Mouse (Mus musculus): ENCODE results near the gene Kyat1. TPM values are rescaled to one million over a fixed set of nuclear protein-coding genes. Genes with fewer than 3 reads are reported as not detected.
"Not testable (repeated sequence)": the region's sequence is repeated elsewhere in the genome, so short reads cannot be mapped to it uniquely, and the experiment has no call there.

The Kyat1 gene
- polyA plus RNA-seq, 1 experiment, result 35.3 TPM

DNA sequence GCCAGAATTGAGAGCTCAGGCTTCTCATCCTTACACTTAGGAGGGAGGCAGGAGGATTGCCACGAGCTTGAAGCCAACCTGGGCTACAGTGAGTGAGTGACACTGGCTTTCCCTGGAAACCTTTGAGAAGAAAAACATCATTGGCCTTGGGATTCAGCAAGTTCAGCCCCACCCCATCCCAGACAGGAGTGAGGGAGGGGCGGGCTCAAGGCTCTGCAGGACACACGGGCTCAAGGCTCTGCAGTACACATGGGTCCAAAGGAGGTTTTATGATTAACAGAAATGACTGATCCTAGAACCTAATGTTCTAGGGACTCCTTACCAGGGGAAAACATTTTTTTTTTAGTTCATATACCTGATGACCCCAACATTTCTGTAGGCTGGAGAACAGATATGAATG, 21.9 kb downstream of the Kyat1 start:
- no peaks in the 10 kb centered on the region for H3K27me3 ChIP-seq (ENCODE audit: control insufficient read depth, insufficient read depth, low read length)
- 89% methylated on average over 3 of the region's 3 CpGs for WGBS
- no peak for TF ChIP-seq CTCF (IDR thresholded peaks at IDR 0.05; ENCODE audit: borderline replicate concordance, control insufficient read depth, extremely low read depth, insufficient read depth, low read length, poor library complexity)
- no peak for TF ChIP-seq POLR2A (IDR thresholded peaks at IDR 0.05; ENCODE audit: control insufficient read depth, extremely low read depth, insufficient read depth, low read length, poor library complexity)
- DNase-seq, result no peak
- H3K4me3 ChIP-seq (ENCODE audit: control insufficient read depth, insufficient read depth, low read length), result no peak overlapping the region
- no peaks in the 10 kb centered on the region for H3K4me1 ChIP-seq (replicated peaks; ENCODE audit: control insufficient read depth, insufficient read depth, low read length)
- H3K27ac ChIP-seq (ENCODE audit: control insufficient read depth, insufficient read depth, low read length), result no peak overlapping the region
- no peaks in the 10 kb centered on the region for H3K36me3 ChIP-seq (ENCODE audit: control insufficient read depth, insufficient read depth, low read length)

DNA sequence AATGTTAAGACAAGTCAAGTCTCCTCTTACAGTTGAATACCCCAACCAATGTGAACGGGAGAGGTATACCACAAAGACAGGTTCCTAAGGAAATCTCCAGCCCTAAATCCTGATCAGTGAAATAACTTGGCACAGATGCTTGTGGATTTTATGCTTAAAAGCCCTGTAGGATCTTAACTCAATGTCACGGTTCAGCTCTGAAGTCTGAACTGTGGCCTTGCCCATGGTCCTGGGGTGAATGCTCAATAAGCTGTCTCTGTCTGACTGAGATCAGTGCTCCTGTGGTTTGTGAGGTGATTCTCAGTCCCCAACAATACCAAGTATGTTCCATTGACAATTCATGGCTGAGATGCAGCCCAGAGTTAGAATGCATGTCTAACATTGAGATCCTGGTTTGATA, 23.2 kb downstream of the Kyat1 start:
- H3K4me1 ChIP-seq (replicated peaks; ENCODE audit: control insufficient read depth, insufficient read depth, low read length), result peaks cover 6% of the 10 kb centered on the region
- no peak overlapping the region for H3K4me3 ChIP-seq (ENCODE audit: control insufficient read depth, insufficient read depth, low read length)
- no peak for DNase-seq
- TF ChIP-seq POLR2A (IDR thresholded peaks at IDR 0.05; ENCODE audit: control insufficient read depth, extremely low read depth, insufficient read depth, low read length, poor library complexity) (no peak), CTCF (IDR thresholded peaks at IDR 0.05; ENCODE audit: borderline replicate concordance, control insufficient read depth, extremely low read depth, insufficient read depth, low read length, poor library complexity) (no peak)
- no peaks in the 10 kb centered on the region for H3K27me3 ChIP-seq (ENCODE audit: control insufficient read depth, insufficient read depth, low read length)
- H3K36me3 ChIP-seq (ENCODE audit: control insufficient read depth, insufficient read depth, low read length), result no peaks in the 10 kb centered on the region
- no peak overlapping the region for H3K27ac ChIP-seq (ENCODE audit: control insufficient read depth, insufficient read depth, low read length)
- WGBS, result 97% methylated on average over 2 of the region's 2 CpGs

DNA sequence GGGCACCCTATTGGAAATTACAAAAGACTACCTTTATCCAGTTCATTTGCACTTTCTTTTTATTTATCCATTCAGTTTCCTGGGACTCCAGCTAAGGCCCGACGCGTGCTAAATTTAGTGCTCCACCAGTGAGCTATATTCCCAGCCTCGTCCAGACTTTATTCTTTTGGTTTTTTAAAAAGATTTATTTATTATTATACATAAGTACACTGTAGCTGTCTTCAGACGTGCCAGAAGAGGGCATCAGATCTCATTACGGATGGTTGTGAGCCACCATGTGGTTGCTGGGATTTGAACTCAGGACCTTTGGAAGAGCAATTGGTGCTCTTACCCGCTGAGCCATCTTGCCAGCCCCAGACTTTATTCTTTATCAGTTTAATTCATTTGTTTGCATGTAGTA, 26.9 kb downstream of the Kyat1 start:
- not testable (repeated sequence) for H3K27ac ChIP-seq (ENCODE audit: control insufficient read depth, insufficient read depth, low read length); H3K36me3 ChIP-seq (ENCODE audit: control insufficient read depth, insufficient read depth, low read length); H3K27me3 ChIP-seq (ENCODE audit: control insufficient read depth, insufficient read depth, low read length); H3K4me3 ChIP-seq (ENCODE audit: control insufficient read depth, insufficient read depth, low read length); DNase-seq
- peaks cover 12% of the 10 kb centered on the region for H3K4me1 ChIP-seq (replicated peaks; ENCODE audit: control insufficient read depth, insufficient read depth, low read length)
- WGBS, result 48% methylated on average over 7 of the region's 7 CpGs

DNA sequence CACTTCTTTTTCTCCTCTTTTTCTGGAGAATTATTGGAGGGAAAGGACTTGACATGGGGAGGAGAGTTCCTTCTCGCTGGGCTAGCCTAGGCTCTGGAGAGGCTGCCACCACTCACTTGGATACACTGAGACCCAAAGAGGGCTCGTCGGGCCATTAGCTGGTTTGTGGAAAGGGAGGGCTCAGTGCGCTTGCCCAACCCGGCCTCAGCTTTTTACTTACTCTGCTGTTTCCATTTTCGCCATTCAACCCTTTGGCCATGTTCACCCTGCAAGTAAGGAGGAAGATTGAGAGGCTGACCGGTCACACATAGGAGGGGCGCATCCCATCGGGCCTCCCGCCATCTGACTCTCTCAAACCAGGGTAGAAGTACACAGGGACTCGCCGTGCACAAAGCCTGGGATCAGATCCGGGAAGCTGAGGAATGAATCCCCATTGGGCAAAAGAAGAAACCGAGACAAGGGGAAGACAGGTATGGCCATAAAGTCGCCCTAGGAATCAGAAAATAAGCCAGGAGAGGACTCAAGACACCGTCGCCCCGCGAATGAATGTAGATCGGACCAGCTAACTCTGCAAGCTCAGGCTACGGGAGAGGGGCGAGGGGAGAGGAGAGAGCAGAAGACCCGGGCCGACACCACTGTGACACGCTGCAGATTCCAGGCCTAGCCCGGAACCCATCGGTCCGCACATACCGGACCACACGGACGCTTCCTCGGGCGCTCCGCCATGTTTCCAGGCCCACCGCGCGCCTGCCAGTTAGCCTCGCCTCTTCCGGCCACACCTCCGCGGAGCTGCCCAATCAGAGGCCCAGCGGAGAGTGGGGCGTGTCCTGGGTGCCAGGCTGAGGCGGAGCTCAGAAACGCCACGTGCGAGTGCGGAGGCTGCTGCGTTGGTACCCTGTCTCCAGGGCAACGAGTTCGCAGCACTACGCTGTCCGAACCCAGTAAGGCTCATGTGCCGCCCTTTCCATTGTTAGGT, 27.7 kb downstream of the Kyat1 start, which contains the start of gene Spout1:
Gene Spout1 (minus strand): TSS at position 760 of the 976 bp plus-strand sequence.
- Histone ChIP-seq H3K27me3 (ENCODE audit: control insufficient read depth, insufficient read depth, low read length) (no peaks in the 10 kb centered on the region), H3K4me3 (ENCODE audit: control insufficient read depth, insufficient read depth, low read length) (peak within 1 kb of the TSS; percentile 82), H3K27ac (ENCODE audit: control insufficient read depth, insufficient read depth, low read length) (no peak within 1 kb of the TSS), H3K36me3 (ENCODE audit: control insufficient read depth, insufficient read depth, low read length) (0 out of 2 replicates have a peak, but pooled peaks cover 6% of the 10 kb centered on the region), H3K4me1 (replicated peaks; ENCODE audit: control insufficient read depth, insufficient read depth, low read length) (peaks cover 12% of the 10 kb centered on the region)
- peak; percentile 94 for DNase-seq
- TF ChIP-seq POLR2A (IDR thresholded peaks at IDR 0.05; ENCODE audit: control insufficient read depth, extremely low read depth, insufficient read depth, low read length, poor library complexity) (peak; percentile 61; the same call in 1 of the 2 replicates), CTCF (IDR thresholded peaks at IDR 0.05; ENCODE audit: borderline replicate concordance, control insufficient read depth, extremely low read depth, insufficient read depth, low read length, poor library complexity) (0 out of 2 replicates have a peak, but pooled peaks have one; percentile 32)
- whole genome bisulfite sequencing, result 3% methylated on average over 54 of the region's 54 CpGs

DNA sequence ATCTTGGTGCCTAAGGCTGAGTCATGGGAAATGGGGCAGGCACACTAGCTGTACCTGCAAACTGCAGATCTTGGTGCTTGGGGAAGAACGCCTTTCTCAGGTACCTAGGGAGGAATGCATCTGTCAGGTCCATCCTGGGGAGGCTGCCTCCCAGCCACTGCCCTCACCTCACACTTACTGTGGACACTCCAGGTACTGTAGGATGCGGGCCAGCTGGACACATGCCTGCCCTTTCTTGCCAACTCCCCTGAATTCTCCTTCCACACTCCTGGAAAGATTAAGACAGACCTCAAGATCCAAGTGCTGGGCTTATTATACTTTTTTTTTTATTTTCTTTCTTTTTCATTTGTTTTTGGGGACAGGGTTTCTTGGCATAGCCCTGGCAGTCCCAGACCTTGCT, 29.1 kb downstream of the Kyat1 start:
- Histone ChIP-seq H3K4me1 (replicated peaks; ENCODE audit: control insufficient read depth, insufficient read depth, low read length) (peaks cover 20% of the 10 kb centered on the region), H3K27ac (ENCODE audit: control insufficient read depth, insufficient read depth, low read length) (no peak overlapping the region), H3K4me3 (ENCODE audit: control insufficient read depth, insufficient read depth, low read length) (no peak overlapping the region), H3K27me3 (ENCODE audit: control insufficient read depth, insufficient read depth, low read length) (no peaks in the 10 kb centered on the region), H3K36me3 (ENCODE audit: control insufficient read depth, insufficient read depth, low read length) (0 out of 2 replicates have a peak, but pooled peaks cover 6% of the 10 kb centered on the region)
- WGBS, result 100% methylated on average over 2 of the region's 2 CpGs
- no peak for DNase-seq
- TF ChIP-seq POLR2A (IDR thresholded peaks at IDR 0.05; ENCODE audit: control insufficient read depth, extremely low read depth, insufficient read depth, low read length, poor library complexity), result no peak
- TF ChIP-seq CTCF (IDR thresholded peaks at IDR 0.05; ENCODE audit: borderline replicate concordance, control insufficient read depth, extremely low read depth, insufficient read depth, low read length, poor library complexity), result no peak

DNA sequence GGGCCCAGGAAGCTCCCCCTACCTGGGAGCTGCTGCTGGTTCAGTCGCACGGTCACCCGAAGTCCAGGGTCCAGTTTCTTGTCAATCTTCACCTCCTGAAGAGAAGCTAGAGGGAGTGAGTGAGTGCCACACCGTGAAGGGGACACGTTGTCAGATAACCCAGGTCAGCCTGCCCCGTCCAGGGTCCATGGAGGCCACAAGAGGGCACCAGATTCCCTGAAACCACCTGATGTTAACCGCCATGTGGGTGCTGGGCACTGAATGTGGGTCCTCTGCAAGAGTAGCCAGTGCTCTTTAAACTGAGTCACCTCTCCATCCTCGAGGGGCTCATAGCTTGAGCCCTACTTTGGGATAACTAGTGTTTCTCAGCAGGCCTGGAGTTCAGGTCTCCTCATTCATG, 29.8 kb downstream of the Kyat1 start:
- TF ChIP-seq POLR2A (IDR thresholded peaks at IDR 0.05; ENCODE audit: control insufficient read depth, extremely low read depth, insufficient read depth, low read length, poor library complexity), result no peak
- TF ChIP-seq CTCF (IDR thresholded peaks at IDR 0.05; ENCODE audit: borderline replicate concordance, control insufficient read depth, extremely low read depth, insufficient read depth, low read length, poor library complexity), result no peak
- no peak overlapping the region for H3K27ac ChIP-seq (ENCODE audit: control insufficient read depth, insufficient read depth, low read length)
- no peak for DNase-seq
- WGBS, result 96% methylated on average over 8 of the region's 8 CpGs
- no peaks in the 10 kb centered on the region for H3K27me3 ChIP-seq (ENCODE audit: control insufficient read depth, insufficient read depth, low read length)
- H3K36me3 ChIP-seq (ENCODE audit: control insufficient read depth, insufficient read depth, low read length), result 0 out of 2 replicates have a peak, but pooled peaks cover 6% of the 10 kb centered on the region
- peaks cover 20% of the 10 kb centered on the region for H3K4me1 ChIP-seq (replicated peaks; ENCODE audit: control insufficient read depth, insufficient read depth, low read length)
- H3K4me3 ChIP-seq (ENCODE audit: control insufficient read depth, insufficient read depth, low read length), result no peak overlapping the region

All from thymus, adult 2 months (tissue).